Mouse (Mus musculus): ENCODE data around the gene 4933409G03Rik. TPM values are rescaled to one million over a fixed set of nuclear protein-coding genes. Genes with fewer than 3 reads are reported as not detected.
"Not testable (repeated sequence)": the region's sequence is repeated elsewhere in the genome, so short reads cannot be mapped to it uniquely, and the experiment has no call there.

The 4933409G03Rik gene
- total RNA-seq (2015) (not detected in 2 replicates), total RNA-seq (2017) (not detected in 2 replicates)

- ATAC-seq (ENCODE audit: poor library complexity, severe bottlenecking) = no peak
Measured at GRCm38 (mm10) chr2:68582113-68582512, at the start of gene 4933409G03Rik. Gene 4933409G03Rik (plus strand): TSS chr2:68582413.

- no peak for ATAC-seq (ENCODE audit: poor library complexity, severe bottlenecking)
Measured at GRCm38 (mm10) chr2:68544190-68544589, 38.0 kb upstream of the 4933409G03Rik start.

GRCm38 (mm10) chr2:68560821-68561220 is 21.4 kb upstream of the 4933409G03Rik start:
- no peak for ATAC-seq (ENCODE audit: poor library complexity, severe bottlenecking)

GRCm38 (mm10) chr2:68563331-68563730 is 18.9 kb upstream of the 4933409G03Rik start:
- ATAC-seq (ENCODE audit: poor library complexity, severe bottlenecking) = peak; percentile 60

- ATAC-seq (ENCODE audit: poor library complexity, severe bottlenecking) = no peak
Measured at GRCm38 (mm10) chr2:68568361-68568760, 13.9 kb upstream of the 4933409G03Rik start.

GRCm38 (mm10) chr2:68572340-68572739 is 9.9 kb upstream of the 4933409G03Rik start:
- ATAC-seq (ENCODE audit: poor library complexity, severe bottlenecking) = no peak

- ATAC-seq (ENCODE audit: poor library complexity, severe bottlenecking) = no peak
Measured at GRCm38 (mm10) chr2:68592765-68593164, 10.6 kb downstream of the 4933409G03Rik start.

GRCm38 (mm10) chr2:68656186-68656585 is 74.0 kb downstream of the 4933409G03Rik start, which contains the start of gene 4932414N04Rik:
Gene 4932414N04Rik (plus strand): TSS chr2:68656486.
- ATAC-seq (ENCODE audit: poor library complexity, severe bottlenecking) = not testable (repeated sequence)

Other genes with a start within 250 kb of the 4933409G03Rik start
- 5.0 and 6.2 TPM in 2 replicates for gene Stk39, start 110.1 kb upstream of the 4933409G03Rik start, total RNA-seq (2015)
- gene Stk39, start 110.1 kb upstream of the 4933409G03Rik start, total RNA-seq (2017) = 3.9 and 7.1 TPM in 2 replicates
- not detected in 2 replicates for gene 4932414N04Rik, start 74.1 kb downstream of the 4933409G03Rik start, total RNA-seq (2015)
- not detected in 2 replicates for gene 4932414N04Rik, start 74.1 kb downstream of the 4933409G03Rik start, total RNA-seq (2017)

Data from megakaryocyte, adult 5-6 weeks (primary cell).